Mouse (Mus musculus) bone marrow macrophage, adult 2 months (primary cell): Measurements from ENCODE around the gene Fbxl17. TPM values are rescaled to one million over a fixed set of nuclear protein-coding genes. Genes with fewer than 3 reads are reported as not detected.

Experiments used
- H3K27ac ChIP-seq: 2 replicates; pipeline ENCODE4 v1.5.1; 2012; ENCODE audit warnings: low read depth, low read length; ENCODE audit not compliant: insufficient read depth
- H3K4me1 ChIP-seq: 2 replicates; pipeline ENCODE4 v1.6.1; 2012; ENCODE audit warnings: low read length; ENCODE audit not compliant: control insufficient read depth, insufficient read depth
- H3K4me3 ChIP-seq: 2 replicates; pipeline ENCODE4 v1.5.1; 2012; ENCODE audit warnings: mild to moderate bottlenecking, low read length, moderate library complexity; ENCODE audit not compliant: insufficient read depth
- CTCF ChIP-seq: IDR thresholded peaks from 2 replicates; pipeline ENCODE4 v1.5.1; 2012; ENCODE audit warnings: low read depth, mild to moderate bottlenecking, low read length, moderate library complexity
- POLR2A ChIP-seq: IDR thresholded peaks from 2 replicates; pipeline ENCODE4 v1.6.1; 2012; ENCODE audit warnings: mild to moderate bottlenecking, low read depth, low read length, borderline replicate concordance
- polyA plus RNA-seq: library from polyadenylated mRNA; stranded (reverse); fragments of >200 nt; gene quantifications from 2 replicates; pipeline ENCODE4 v1.2.4, GENCODE M21; 2012; ENCODE audit not compliant: missing spikeins, insufficient read depth, insufficient read length

Gene Fbxl17
- polyA plus RNA-seq, 1 experiment = 21.2 TPM

DNA sequence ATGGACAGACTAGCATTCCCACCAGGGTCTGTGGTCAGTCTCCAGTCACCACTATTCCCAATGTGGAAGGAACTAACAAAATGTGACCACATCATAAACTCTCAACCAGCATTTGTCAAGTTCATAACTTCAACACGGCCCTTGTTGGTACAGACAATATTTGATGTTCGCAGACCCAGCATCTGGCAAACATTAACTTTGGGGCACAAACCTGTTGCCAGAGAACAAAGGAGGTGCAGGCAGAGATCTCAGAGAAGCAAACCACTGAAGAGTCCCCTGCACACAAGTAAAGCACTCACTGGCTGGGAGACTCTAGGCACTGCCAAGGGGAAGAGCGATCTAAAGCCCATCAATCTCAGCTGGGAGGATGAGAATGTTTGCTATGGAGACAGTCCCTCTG, 204.9 kb downstream of the Fbxl17 start:
- TF ChIP-seq CTCF (no peak), POLR2A (no peak)
- no peaks in the 10 kb centered on the region for H3K4me1 ChIP-seq
- H3K4me3 ChIP-seq = no peak overlapping the region
- no peak overlapping the region for H3K27ac ChIP-seq

DNA sequence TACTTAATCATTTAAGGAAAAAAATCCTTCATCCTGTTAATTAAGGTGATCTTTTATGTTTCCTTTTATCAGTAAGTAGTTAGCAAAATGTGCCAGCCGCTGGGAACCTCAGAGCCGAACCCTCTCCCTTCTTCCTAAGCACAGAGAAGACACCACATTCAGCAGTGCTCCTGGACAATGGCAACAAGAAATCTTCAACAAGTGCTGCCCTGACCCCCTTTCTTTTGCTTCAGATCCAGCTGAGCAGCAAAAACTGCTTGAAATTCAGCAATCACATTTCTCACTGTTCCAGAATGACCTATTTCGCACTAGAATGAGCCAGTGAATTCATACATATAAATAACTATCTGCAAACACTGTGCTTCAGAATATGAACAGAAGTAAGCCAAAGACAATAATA, 205.8 kb downstream of the Fbxl17 start:
- Histone ChIP-seq H3K4me1 (no peaks in the 10 kb centered on the region), H3K4me3 (no peak overlapping the region), H3K27ac (no peak overlapping the region)
- TF ChIP-seq CTCF (no peak), POLR2A (no peak)

DNA sequence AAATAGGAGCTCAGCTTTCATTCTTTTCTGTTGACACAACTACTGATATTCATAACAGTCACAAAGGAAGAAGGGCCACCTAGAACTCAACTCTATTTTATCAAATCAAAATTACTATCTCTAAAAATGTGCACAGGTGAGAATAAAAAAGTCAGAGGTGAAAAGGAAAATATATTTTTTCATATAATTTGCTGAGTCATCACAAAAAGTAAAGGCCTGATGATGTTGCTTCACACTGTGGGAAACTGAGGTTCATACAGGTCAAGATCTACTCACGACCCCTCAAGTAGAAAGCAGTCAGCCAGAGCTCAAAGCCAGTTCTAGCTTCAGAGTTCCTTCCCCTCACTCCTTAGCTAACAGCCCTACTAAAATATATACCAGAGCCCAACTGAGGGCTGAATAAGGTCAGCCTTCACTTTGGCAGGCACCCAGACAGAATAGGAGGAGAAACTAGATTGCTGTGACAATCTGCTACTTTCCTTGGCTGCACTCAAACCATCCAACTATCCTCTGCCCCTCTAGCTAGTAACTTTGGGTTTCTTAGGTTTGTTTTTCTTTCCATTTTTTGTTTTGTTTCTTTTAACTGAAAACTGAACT, 210.4 kb downstream of the Fbxl17 start:
- no peak overlapping the region for H3K4me3 ChIP-seq
- TF ChIP-seq POLR2A (no peak), CTCF (no peak)
- no peak overlapping the region for H3K27ac ChIP-seq
- no peaks in the 10 kb centered on the region for H3K4me1 ChIP-seq

DNA sequence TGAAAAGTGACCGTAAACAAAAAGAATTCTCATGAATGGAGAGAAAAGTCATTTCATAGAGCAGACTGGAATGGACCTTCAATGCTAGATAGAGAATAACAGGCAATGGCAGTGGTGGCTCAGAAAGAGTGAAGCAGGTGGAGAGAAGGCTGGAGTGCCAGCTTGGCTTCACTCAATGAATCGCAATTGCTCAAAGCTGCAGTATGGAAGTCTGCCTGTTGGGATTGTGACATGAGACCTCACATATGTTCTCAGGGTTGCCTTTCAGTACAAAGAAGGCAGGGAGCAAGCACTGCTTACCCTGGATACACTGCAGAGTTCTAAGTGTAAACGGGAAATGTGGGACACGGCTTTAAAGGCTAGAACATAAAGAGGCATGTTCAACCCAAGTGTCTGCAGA, 211.0 kb downstream of the Fbxl17 start:
- Histone ChIP-seq H3K4me1 (no peaks in the 10 kb centered on the region), H3K27ac (no peak overlapping the region), H3K4me3 (no peak overlapping the region)
- TF ChIP-seq CTCF = no peak
- no peak for TF ChIP-seq POLR2A

DNA sequence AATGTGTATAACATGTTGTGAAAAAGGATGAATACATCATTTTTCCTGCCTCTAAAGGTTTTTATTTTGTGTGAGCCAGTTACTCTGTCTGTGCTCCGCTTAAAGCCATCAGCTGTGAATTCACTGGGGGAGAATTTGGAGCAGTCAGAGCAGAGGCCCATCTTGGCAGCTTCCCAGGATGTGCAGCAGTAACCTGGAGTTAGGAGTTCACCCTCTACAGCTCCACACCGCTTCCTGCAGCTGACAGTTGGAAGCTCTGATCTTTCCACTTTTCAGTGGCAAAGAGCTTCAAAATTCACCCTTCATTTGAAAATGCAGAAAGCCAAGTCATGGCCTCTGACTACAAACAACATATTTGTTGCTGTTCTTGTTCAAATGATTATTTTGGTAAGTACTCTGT, 212.4 kb downstream of the Fbxl17 start:
- Histone ChIP-seq H3K4me1 (no peaks in the 10 kb centered on the region), H3K4me3 (no peak overlapping the region), H3K27ac (no peak overlapping the region)
- no peak for TF ChIP-seq CTCF
- TF ChIP-seq POLR2A = no peak

DNA sequence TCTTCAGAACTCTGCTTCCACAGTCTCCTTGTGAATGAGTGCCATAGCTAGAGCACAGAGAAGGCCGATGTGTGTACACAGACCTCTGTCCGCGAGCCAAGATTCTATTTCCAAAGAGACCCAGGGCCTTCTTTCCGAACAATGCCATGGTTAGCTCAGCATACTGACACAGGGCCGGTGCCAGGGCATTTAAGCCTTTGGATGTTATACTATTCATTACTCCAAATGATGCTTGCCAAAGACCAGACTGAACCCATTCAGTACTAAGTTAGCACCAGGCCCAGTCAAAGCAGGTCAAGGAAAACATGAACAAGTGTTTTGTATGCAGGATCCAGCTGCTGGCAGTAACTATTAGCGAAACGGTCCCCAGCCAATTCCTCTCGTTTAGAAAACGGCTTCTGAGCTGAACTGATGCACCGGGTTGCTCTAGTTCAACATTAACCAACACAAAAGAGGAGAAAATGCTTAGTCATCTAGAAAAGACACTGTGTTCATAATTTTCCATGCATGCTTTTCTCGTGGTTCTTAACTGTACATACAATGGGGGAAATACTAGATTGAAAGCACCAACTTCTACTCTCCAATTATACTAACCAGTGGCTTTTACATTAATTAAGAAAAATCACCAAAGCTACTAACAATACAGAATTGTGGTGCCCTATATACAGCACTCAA, 214.4 kb downstream of the Fbxl17 start:
- H3K4me3 ChIP-seq = no peak overlapping the region
- TF ChIP-seq POLR2A (no peak), CTCF (no peak)
- no peak overlapping the region for H3K27ac ChIP-seq

DNA sequence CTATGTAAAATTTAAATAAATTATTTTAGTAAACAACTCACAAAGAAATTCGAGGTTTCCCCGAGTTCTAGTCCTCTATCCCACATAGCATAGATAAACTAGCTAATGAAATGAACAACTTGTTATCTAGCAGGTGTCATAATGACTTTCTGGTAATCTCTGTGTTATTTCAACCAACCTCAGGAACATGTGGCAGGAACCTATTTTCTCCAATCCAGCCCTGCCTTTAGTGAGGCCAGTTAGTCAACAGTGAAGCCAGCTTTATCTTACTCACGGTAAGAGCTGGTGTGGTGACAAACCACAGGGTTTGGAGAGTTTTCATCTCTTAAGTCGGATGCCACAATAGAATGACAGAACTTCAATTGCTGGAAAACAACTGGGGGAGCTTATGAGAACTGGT, 215.7 kb downstream of the Fbxl17 start:
- H3K4me3 ChIP-seq = no peak overlapping the region
- peaks cover 3% of the 10 kb centered on the region; the same call in 1 of the 2 replicates for H3K4me1 ChIP-seq
- TF ChIP-seq POLR2A = no peak
- no peak for TF ChIP-seq CTCF
- H3K27ac ChIP-seq = no peak overlapping the region

More for the DNA sequence above, 214.4 kb downstream of the Fbxl17 start:
- no peaks in the 10 kb centered on the region for H3K4me1 ChIP-seq

DNA sequence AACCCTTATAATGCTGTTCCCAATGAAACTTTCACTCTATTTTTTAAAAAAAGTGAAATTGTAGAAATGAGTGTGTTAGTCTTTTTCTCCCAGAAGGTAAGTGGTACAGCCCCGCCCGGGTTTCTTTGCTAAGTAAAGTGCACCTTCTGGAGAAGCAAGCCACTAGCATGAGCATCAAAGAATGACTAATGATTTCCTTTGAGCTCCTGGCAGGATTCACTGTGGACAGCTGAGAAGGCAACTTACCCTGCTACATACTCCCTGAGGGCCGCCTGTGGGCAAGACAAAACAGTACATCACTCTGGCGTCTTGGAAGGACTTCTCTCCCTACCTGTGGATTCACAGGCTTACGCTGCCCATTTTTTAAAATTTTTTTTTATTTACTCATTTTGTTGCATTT, 217.8 kb downstream of the Fbxl17 start:
- Histone ChIP-seq H3K4me1 (peaks cover 6% of the 10 kb centered on the region), H3K4me3 (no peak overlapping the region), H3K27ac (no peak overlapping the region)
- TF ChIP-seq CTCF (no peak), POLR2A (no peak)

DNA sequence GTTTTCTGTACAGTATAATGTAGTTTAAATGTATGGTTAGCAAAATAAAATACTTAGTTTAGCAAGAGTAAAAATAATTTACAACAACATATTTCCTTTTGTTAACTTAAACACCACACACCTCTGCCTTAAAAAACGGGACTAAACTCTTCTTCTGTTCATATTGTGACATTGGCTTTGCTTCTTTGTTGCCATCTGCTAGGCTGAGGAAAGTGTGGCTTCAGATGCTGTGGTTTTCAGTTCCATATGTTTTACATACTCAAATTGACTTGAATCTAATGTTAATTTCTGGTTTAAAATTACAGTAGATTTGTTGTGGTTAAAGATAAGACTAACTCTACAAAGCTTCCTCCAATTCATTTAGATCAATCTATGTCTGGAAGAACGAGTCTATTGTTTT, 218.8 kb downstream of the Fbxl17 start:
- Histone ChIP-seq H3K4me1 (peaks cover 6% of the 10 kb centered on the region), H3K4me3 (no peak overlapping the region), H3K27ac (no peak overlapping the region)
- no peak for TF ChIP-seq POLR2A
- TF ChIP-seq CTCF = no peak

DNA sequence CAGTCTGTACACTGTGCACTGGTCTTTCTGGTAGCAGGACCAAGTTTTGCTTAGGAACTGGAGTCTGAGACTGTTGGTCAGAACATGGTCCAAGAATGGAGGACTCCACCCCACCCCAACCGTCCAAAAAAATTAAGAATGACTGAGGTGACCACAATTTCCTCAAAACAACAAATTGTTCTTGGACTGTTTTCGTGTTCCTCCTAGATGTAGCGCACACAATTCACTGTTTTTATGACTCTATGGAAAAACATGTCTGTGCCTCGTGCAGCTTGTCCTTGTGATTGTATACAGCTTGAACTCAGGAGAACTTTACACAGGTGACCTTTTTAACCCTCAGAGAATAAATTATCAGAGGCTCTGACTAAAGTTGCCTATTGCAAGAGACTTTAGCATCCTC, 220.7 kb downstream of the Fbxl17 start:
- H3K4me1 ChIP-seq = peaks cover 6% of the 10 kb centered on the region
- no peak overlapping the region for H3K4me3 ChIP-seq
- no peak for TF ChIP-seq POLR2A
- TF ChIP-seq CTCF = no peak
- no peak overlapping the region for H3K27ac ChIP-seq
